Mouse (Mus musculus): ENCODE measurements at regions not wholly inside any gene's neighbourhood (a gene's known extent, or its start where the extent isn't known, plus 50 kb on each side); places are given as distances from the start of the nearest gene placed in this dataset.

GRCm38 (mm10) chr12:26635665-26636241 is 166.7 kb downstream of the Cmpk2 start:
- no peak for DNase-seq (ENCODE audit: low spot score in 2 of 2)

GRCm38 (mm10) chr12:26635253-26635652 is 166.2 kb downstream of the Cmpk2 start:
- DNase-seq (ENCODE audit: low spot score in 2 of 2): no peak

- no peak for DNase-seq (ENCODE audit: low spot score in 2 of 2)
These were observed 162.8 kb downstream of the Cmpk2 start for GRCm38 (mm10) chr12:26631795-26632122.

- no peak for DNase-seq (ENCODE audit: low spot score in 2 of 2)
These were observed 162.2 kb downstream of the Cmpk2 start for GRCm38 (mm10) chr12:26631111-26631794.

GRCm38 (mm10) chr12:26621135-26621932 is 152.3 kb downstream of the Cmpk2 start:
- DNase-seq (ENCODE audit: low spot score in 2 of 2): no peak

GRCm38 (mm10) chr12:26620501-26621134 is 151.6 kb downstream of the Cmpk2 start:
- DNase-seq (ENCODE audit: low spot score in 2 of 2): no peak

GRCm38 (mm10) chr12:26617969-26618368 is 149.0 kb downstream of the Cmpk2 start:
- DNase-seq (ENCODE audit: low spot score in 2 of 2): no peak

- no peak for DNase-seq (ENCODE audit: low spot score in 2 of 2)
These were observed 144.2 kb downstream of the Cmpk2 start for GRCm38 (mm10) chr12:26613086-26613705.

- DNase-seq (ENCODE audit: low spot score in 2 of 2): no peak
These were observed 141.1 kb downstream of the Cmpk2 start for GRCm38 (mm10) chr12:26610079-26610478.

GRCm38 (mm10) chr12:26598501-26598900 is 129.5 kb downstream of the Cmpk2 start:
- DNase-seq (ENCODE audit: low spot score in 2 of 2): no peak

- DNase-seq (ENCODE audit: low spot score in 2 of 2): no peak
These were observed 123.1 kb downstream of the Cmpk2 start for GRCm38 (mm10) chr12:26592125-26592524.

GRCm38 (mm10) chr12:26589091-26589490 is 120.1 kb downstream of the Cmpk2 start:
- DNase-seq (ENCODE audit: low spot score in 2 of 2): no peak

- DNase-seq (ENCODE audit: low spot score in 2 of 2): no peak
These were observed 108.4 kb downstream of the Cmpk2 start for GRCm38 (mm10) chr12:26577438-26577837.

- DNase-seq (ENCODE audit: low spot score in 2 of 2): no peak
These were observed 102.6 kb downstream of the Cmpk2 start for GRCm38 (mm10) chr12:26571602-26572001.

GRCm38 (mm10) chr12:26567435-26567834 is 98.4 kb downstream of the Cmpk2 start:
- DNase-seq (ENCODE audit: low spot score in 2 of 2): no peak

- no peak for DNase-seq (ENCODE audit: low spot score in 2 of 2)
These were observed 93.9 kb downstream of the Cmpk2 start for GRCm38 (mm10) chr12:26562858-26563257.

- DNase-seq (ENCODE audit: low spot score in 2 of 2): no peak
These were observed 90.6 kb downstream of the Cmpk2 start for GRCm38 (mm10) chr12:26559560-26559959.

- no peak for DNase-seq (ENCODE audit: low spot score in 2 of 2)
These were observed 88.4 kb downstream of the Cmpk2 start for GRCm38 (mm10) chr12:26557411-26557810.

- no peak for DNase-seq (ENCODE audit: low spot score in 2 of 2)
These were observed 82.3 kb downstream of the Cmpk2 start for GRCm38 (mm10) chr12:26551168-26551926.

- DNase-seq (ENCODE audit: low spot score in 2 of 2): no peak
These were observed 78.5 kb downstream of the Cmpk2 start for GRCm38 (mm10) chr12:26547466-26547865.

GRCm38 (mm10) chr12:26546361-26546760 is 77.4 kb downstream of the Cmpk2 start:
- no peak for DNase-seq (ENCODE audit: low spot score in 2 of 2)
